Mouse (Mus musculus) left cerebral cortex, postnatal 36 days (tissue): Measurements from ENCODE around the gene Gm49403. TPM values are rescaled to one million over a fixed set of nuclear protein-coding genes. Genes with fewer than 3 reads are reported as not detected.
"Not testable (repeated sequence)": the region's sequence is repeated elsewhere in the genome, so short reads cannot be mapped to it uniquely, and the experiment has no call there.

Experiments
- DNase-seq, 2 experiments: peaks; one replicate each; pipeline ENCODE4 v3.0.0; 2021 to 2022; ENCODE audit warnings: low spot score in 2 of 2, mixed read lengths in 1 of 2
- intact Hi-C: fragments of 180-260 bp; cut with DNase I; formaldehyde crosslinking; loops from one replicate; pipeline ENCODE4 v1.15.1; 2025
- total RNA-seq, 2 experiments: library from RNA; stranded (reverse); gene quantifications; 2 replicates each; pipeline ENCODE4 v1.2.3; 2021

Gm49403 gene
- total RNA-seq, result not detected

GRCm38 (mm10) chr19:8883616-8884015 is at the start of gene Gm49403, which contains the start of gene Lbhd1:
Gm49403 (plus strand) TSS chr19:8883930.
Lbhd1 (plus strand) TSS chr19:8883732.
- DNase-seq, result no peak
- intact Hi-C loops, result no loop called here

- intact Hi-C loops, result loop anchor here (5.0 kb wide), 1 partner anchor 116 kb away; the partner anchor contains the start of gene Tut1
- DNase-seq, result not testable (repeated sequence)
These were observed 47.4 kb upstream of the Gm49403 start for GRCm38 (mm10) chr19:8836327-8836726.

- intact Hi-C loops, result loop anchor here (5.0 kb wide), 1 partner anchor 115 kb away; the partner anchor contains the start of gene Tut1
- peak; percentile 81 to 87 for DNase-seq
These were observed 46.4 kb upstream of the Gm49403 start, which contains the start of gene Bscl2 for GRCm38 (mm10) chr19:8837251-8837791. Bscl2 (plus strand) TSS chr19:8837467.

- peak in 1 of 2 experiments; percentile 39 for DNase-seq
- intact Hi-C loops, result loop anchor here (2.0 to 5.0 kb wide), 2 partner anchors 17 to 114 kb away; partner anchors contain the start of genes Hnrnpul2 and Tut1
These were observed 45.5 kb upstream of the Gm49403 start for GRCm38 (mm10) chr19:8838041-8838730.

GRCm38 (mm10) chr19:8839103-8839907 is 44.4 kb upstream of the Gm49403 start, which contains the start of gene Gng3:
Gng3 (minus strand) TSS chr19:8839194.
- peak; percentile 85 to 87 for DNase-seq
- intact Hi-C loops, result loop anchor here (2.0 to 5.0 kb wide), 2 partner anchors 19 to 113 kb away; partner anchors contain the start of genes Hnrnpul2 and Tut1

GRCm38 (mm10) chr19:8839908-8840791 is 43.6 kb upstream of the Gm49403 start:
- DNase-seq, result peak; percentile 79
- intact Hi-C loops, result loop anchor here (2.0 to 5.0 kb wide), 3 partner anchors 19 to 112 kb away; partner anchors contain the start of genes Ganab, Hnrnpul2 and Tut1

GRCm38 (mm10) chr19:8841012-8841411 is 42.7 kb upstream of the Gm49403 start:
- DNase-seq, result no peak
- intact Hi-C loops, result loop anchor here (5.0 kb wide), 1 partner anchor 56 kb away; the partner anchor contains the start of gene Ganab

GRCm38 (mm10) chr19:8842961-8843360 is 40.8 kb upstream of the Gm49403 start:
- no peak for DNase-seq
- intact Hi-C loops, result loop anchor here (5.0 kb wide), 1 partner anchor 54 kb away; the partner anchor contains the start of gene Ganab

GRCm38 (mm10) chr19:8844371-8845129 is 39.2 kb upstream of the Gm49403 start:
- intact Hi-C loops, result loop anchor here (5.0 kb wide), 1 partner anchor 53 kb away; the partner anchor contains the start of gene Ganab
- peak; percentile 62 to 75 for DNase-seq

- no peak for DNase-seq
- intact Hi-C loops, result no loop called here
These were observed 35.4 kb upstream of the Gm49403 start for GRCm38 (mm10) chr19:8848356-8848755.

- DNase-seq, result no peak
- intact Hi-C loops, result no loop called here
These were observed 33.3 kb upstream of the Gm49403 start, which contains the start of gene Lrrn4cl for GRCm38 (mm10) chr19:8850402-8850901. Lrrn4cl (plus strand) TSS chr19:8850768.

- intact Hi-C loops, result no loop called here
These were observed 32.1 kb upstream of the Gm49403 start for GRCm38 (mm10) chr19:8851639-8852038.

GRCm38 (mm10) chr19:8852236-8852928 is 31.3 kb upstream of the Gm49403 start:
- intact Hi-C loops, result no loop called here
- DNase-seq, result no peak

More at GRCm38 (mm10) chr19:8851639-8852038, 32.1 kb upstream of the Gm49403 start:
- DNase-seq, result no peak

- DNase-seq, result no peak
- intact Hi-C loops, result no loop called here
These were observed 30.6 kb upstream of the Gm49403 start for GRCm38 (mm10) chr19:8853117-8853516.

GRCm38 (mm10) chr19:8857689-8858088 is 26.0 kb upstream of the Gm49403 start:
- intact Hi-C loops, result loop anchor here (5.0 kb wide), 1 partner anchor 255 kb away; no protein-coding TSS in a partner anchor
- no peak for DNase-seq

GRCm38 (mm10) chr19:8859018-8859417 is 24.7 kb upstream of the Gm49403 start:
- intact Hi-C loops, result loop anchor here (5.0 kb wide), 1 partner anchor 253 kb away; no protein-coding TSS in a partner anchor
- DNase-seq, result no peak

GRCm38 (mm10) chr19:8864265-8864664 is 19.5 kb upstream of the Gm49403 start:
- DNase-seq, result no peak
- intact Hi-C loops, result no loop called here
